Mouse (Mus musculus): ENCODE data around the gene Rbfox3.

DNA sequence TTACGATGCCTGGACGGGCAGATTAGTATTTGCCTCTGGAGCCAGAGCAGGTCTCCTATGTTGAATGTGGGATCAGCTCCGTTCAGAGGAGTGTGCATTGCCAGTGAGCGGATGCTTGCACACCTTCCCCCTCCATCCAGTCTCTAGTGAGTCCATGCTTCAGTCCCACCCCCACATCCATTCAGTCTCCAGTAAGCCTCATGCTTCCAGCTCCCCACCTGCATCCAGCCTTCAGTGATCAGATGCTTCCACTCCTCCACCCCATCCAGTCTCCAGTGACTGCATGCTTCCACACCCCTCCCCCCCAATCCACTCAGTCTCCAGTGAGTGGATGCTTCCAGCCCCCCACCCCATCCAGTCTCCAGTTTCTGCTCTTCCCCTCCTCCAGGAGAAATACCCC, 297.3 kb downstream of the Rbfox3 start:
- no peak for TF ChIP-seq POLR2A (IDR thresholded peaks at IDR 0.05; ENCODE audit: borderline replicate concordance, low read depth, low read length)
- no peak for TF ChIP-seq CTCF (IDR thresholded peaks at IDR 0.05; ENCODE audit: low read depth, low read length)

Measured in bone marrow macrophage, adult 2 months (primary cell).